Mouse (Mus musculus): ENCODE results near the gene Hist1h4b. TPM values are rescaled to one million over a fixed set of nuclear protein-coding genes. Genes with fewer than 3 reads are reported as not detected.
A peak's percentile ranks its signal among the peaks of the same experiment; 100 is the strongest.

Hist1h4b gene
- total and polyA plus RNA-seq, 3 experiments = 19.0 to 3,071 TPM; not detected in 1

- Histone ChIP-seq H3K4me3 (ENCODE audit: control insufficient read depth in 1 of 2, insufficient read depth in 1 of 2, low read depth in 2 of 2, low read length in 2 of 2) (peak overlapping the region; percentile 5 to 41), H3K27ac (ENCODE audit: control insufficient read depth, low read depth, low read length) (peak overlapping the region; percentile 93), H3K4me1 (ENCODE audit: control insufficient read depth in 1 of 2, insufficient read depth in 2 of 2, low read length in 2 of 2) (peaks cover 6 to 17% of the 10 kb centered on the region in 2 experiments), H3K9ac (ENCODE audit: control insufficient read depth, low read depth, low read length, poor library complexity, severe bottlenecking) (peak overlapping the region; percentile 85), H3K27me3 (ENCODE audit: control insufficient read depth in 1 of 2, insufficient read depth in 2 of 2, low read length in 2 of 2) (no peaks in the 10 kb centered on the region), H3K79me2 (ENCODE audit: control insufficient read depth, insufficient read depth, low read length, poor library complexity) (no peaks in the 10 kb centered on the region; the same call in 1 of the 2 replicates), H3K36me3 (ENCODE audit: control insufficient read depth in 1 of 2, insufficient read depth in 2 of 2, low read length in 2 of 2) (peaks cover 0 to 30% of the 10 kb centered on the region in 2 experiments; a peak in 2 of 4 replicates), H3K9me3 (replicated peaks; ENCODE audit: insufficient read depth, low read length) (no peaks in the 10 kb centered on the region)
- TF ChIP-seq POLR2AphosphoS5 (IDR thresholded peaks at IDR 0.05; ENCODE audit: borderline replicate concordance, low read depth, low read length) (peak; percentile 68; the same call in 1 of the 2 replicates), E2F4 (IDR thresholded peaks at IDR 0.05; ENCODE audit: borderline replicate concordance, low read depth, low read length) (no peak), KAT2A (conservative IDR thresholded peaks at IDR 0.05; ENCODE audit: low read depth, low read length) (no peak), TAL1 (IDR thresholded peaks at IDR 0.05; ENCODE audit: low read length) (peak; percentile 51; the same call in 1 of the 2 replicates), TCF12 (IDR thresholded peaks at IDR 0.05; ENCODE audit: low read depth, low read length) (no peak), POLR2A (IDR thresholded peaks at IDR 0.05; ENCODE audit: control insufficient read depth in 1 of 2, insufficient read depth in 1 of 2, low read depth in 1 of 2, low read length in 2 of 2, poor library complexity in 1 of 2) (peak; percentile 75 to 83)
- DNase-seq (ENCODE audit: low read depth, low spot score) = peak; percentile 88
These were observed 7.7 kb downstream of the Hist1h4b start for GRCm38 (mm10) chr13:23764324-23765171.

GRCm38 (mm10) chr13:23765172-23765513 lies 8.3 kb downstream of the Hist1h4b start:
- H3K79me2 ChIP-seq (ENCODE audit: control insufficient read depth, insufficient read depth, low read length, poor library complexity) = no peaks in the 10 kb centered on the region; the same call in 1 of the 2 replicates
- peaks cover 6 to 18% of the 10 kb centered on the region in 2 experiments for H3K4me1 ChIP-seq (ENCODE audit: control insufficient read depth in 1 of 2, insufficient read depth in 2 of 2, low read length in 2 of 2)
- peak overlapping the region; percentile 93 for H3K27ac ChIP-seq (ENCODE audit: control insufficient read depth, low read depth, low read length)
- DNase-seq (ENCODE audit: low read depth, low spot score) = peak; percentile 85
- no peak for TF ChIP-seq NELFE (IDR thresholded peaks at IDR 0.05; ENCODE audit: low read depth, low read length)
- TF ChIP-seq TAL1 (IDR thresholded peaks at IDR 0.05; ENCODE audit: low read length) = peak; percentile 75
- H3K36me3 ChIP-seq (ENCODE audit: control insufficient read depth in 1 of 2, insufficient read depth in 2 of 2, low read length in 2 of 2) = peaks cover 0 to 27% of the 10 kb centered on the region in 2 experiments; a peak in 2 of 4 replicates
- H3K9me3 ChIP-seq (replicated peaks; ENCODE audit: insufficient read depth, low read length) = no peaks in the 10 kb centered on the region
- H3K9ac ChIP-seq (ENCODE audit: control insufficient read depth, low read depth, low read length, poor library complexity, severe bottlenecking) = peak overlapping the region; percentile 85
- H3K27me3 ChIP-seq (ENCODE audit: control insufficient read depth in 1 of 2, insufficient read depth in 2 of 2, low read length in 2 of 2) = no peaks in the 10 kb centered on the region
- peak overlapping the region in 1 of 2 experiments; percentile 41; a peak in 2 of 4 replicates for H3K4me3 ChIP-seq (ENCODE audit: control insufficient read depth in 1 of 2, insufficient read depth in 1 of 2, low read depth in 2 of 2, low read length in 2 of 2)

GRCm38 (mm10) chr13:23766772-23767171 lies 10.0 kb downstream of the Hist1h4b start:
- TF ChIP-seq RCOR1 (IDR thresholded peaks at IDR 0.05; ENCODE audit: low read depth, low read length) = no peak
- TF ChIP-seq E2F4 (IDR thresholded peaks at IDR 0.05; ENCODE audit: borderline replicate concordance, low read depth, low read length) = no peak
- no peak for TF ChIP-seq NELFE (IDR thresholded peaks at IDR 0.05; ENCODE audit: low read depth, low read length)
- TF ChIP-seq TCF12 (IDR thresholded peaks at IDR 0.05; ENCODE audit: low read depth, low read length) = no peak
- TF ChIP-seq GATA1 (IDR thresholded peaks at IDR 0.05; ENCODE audit: low read depth, low read length) = no peak
- TF ChIP-seq ZC3H11A (IDR thresholded peaks at IDR 0.05; ENCODE audit: low read depth, low read length) = no peak
- no peak for TF ChIP-seq KAT2A (conservative IDR thresholded peaks at IDR 0.05; ENCODE audit: low read depth, low read length)
- TF ChIP-seq ETS1 (IDR thresholded peaks at IDR 0.05; ENCODE audit: low read depth, low read length) = no peak
- TF ChIP-seq NRF1 (IDR thresholded peaks at IDR 0.05; ENCODE audit: insufficient read depth, low read depth, low read length, poor library complexity, severe bottlenecking) = no peak
- TF ChIP-seq CTCF (IDR thresholded peaks at IDR 0.05 in 2 of 3, conservative IDR thresholded peaks at IDR 0.05 in 1 of 3; ENCODE audit: control insufficient read depth in 1 of 3, insufficient read depth in 1 of 3, low read depth in 2 of 3, low read length in 3 of 3, poor library complexity in 1 of 3, severe bottlenecking in 1 of 3) = no peak
- no peak for TF ChIP-seq CHD1 (IDR thresholded peaks at IDR 0.05; ENCODE audit: low read depth, low read length)
- TF ChIP-seq ZMIZ1 (IDR thresholded peaks at IDR 0.05; ENCODE audit: low read depth, low read length) = no peak
- no peak for TF ChIP-seq HCFC1 (IDR thresholded peaks at IDR 0.05; ENCODE audit: low read depth, low read length)
- TF ChIP-seq POLR2A (IDR thresholded peaks at IDR 0.05; ENCODE audit: control insufficient read depth in 1 of 2, insufficient read depth in 1 of 2, low read depth in 1 of 2, low read length in 2 of 2, poor library complexity in 1 of 2) = no peak
- H3K27me3 ChIP-seq (ENCODE audit: control insufficient read depth in 1 of 2, insufficient read depth in 2 of 2, low read length in 2 of 2) = no peaks in the 10 kb centered on the region
- H3K79me2 ChIP-seq (ENCODE audit: control insufficient read depth, insufficient read depth, low read length, poor library complexity) = no peaks in the 10 kb centered on the region; the same call in 1 of the 2 replicates
- peaks cover 6 to 18% of the 10 kb centered on the region in 2 experiments for H3K4me1 ChIP-seq (ENCODE audit: control insufficient read depth in 1 of 2, insufficient read depth in 2 of 2, low read length in 2 of 2)
- H3K27ac ChIP-seq (ENCODE audit: control insufficient read depth, low read depth, low read length) = no peak overlapping the region
- H3K36me3 ChIP-seq (ENCODE audit: control insufficient read depth in 1 of 2, insufficient read depth in 2 of 2, low read length in 2 of 2) = peaks cover 0 to 27% of the 10 kb centered on the region in 2 experiments; a peak in 2 of 4 replicates
- no peak for DNase-seq (ENCODE audit: low read depth, low spot score)
- no peak overlapping the region for H3K4me3 ChIP-seq (ENCODE audit: control insufficient read depth in 1 of 2, insufficient read depth in 1 of 2, low read depth in 2 of 2, low read length in 2 of 2)
- no peaks in the 10 kb centered on the region for H3K9me3 ChIP-seq (replicated peaks; ENCODE audit: insufficient read depth, low read length)
- H3K9ac ChIP-seq (ENCODE audit: control insufficient read depth, low read depth, low read length, poor library complexity, severe bottlenecking) = no peak overlapping the region

Measured in MEL (cell line).